Mouse (Mus musculus) lung, postnatal 0 days (tissue): ENCODE results near the gene Zan.
A peak's percentile ranks its signal among the peaks of the same experiment; 100 is the strongest.

Experiments
- CTCF ChIP-seq: IDR thresholded peaks from 2 replicates; pipeline ENCODE4 v1.5.1; 2016; ENCODE audit warnings: antibody characterized with exemption, mild to moderate bottlenecking
- EP300 ChIP-seq: IDR thresholded peaks from 2 replicates; pipeline ENCODE4 v1.6.1; 2016; ENCODE audit warnings: antibody characterized with exemption, mild to moderate bottlenecking, control low read depth

- TF ChIP-seq CTCF (peak; percentile 16; the same call in 1 of the 2 replicates), EP300 (no peak)
Observed at GRCm38 (mm10) chr5:137522711-137523110, 45.8 kb upstream of the Zan start.
